Mouse (Mus musculus) CD4-positive, CD25-positive, alpha-beta regulatory T cell, adult 4 months (primary cell): ENCODE results near the gene Ascc2. TPM values are rescaled to one million over a fixed set of nuclear protein-coding genes. Genes with fewer than 3 reads are reported as not detected.

ENCODE experiments used
- ATAC-seq: one replicate; pipeline ENCODE4 v1.8.0; 2017
- polyA plus RNA-seq, 2 experiments: library from polyadenylated mRNA; unstranded; fragments of 100-300 nt; shearing (Covaris generic); gene quantifications; one replicate each; pipeline ENCODE4 v1.2.1; 2017

Gene Ascc2
- polyA plus RNA-seq, result 10 to 100 TPM; 30.6 to 51.0 TPM

DNA sequence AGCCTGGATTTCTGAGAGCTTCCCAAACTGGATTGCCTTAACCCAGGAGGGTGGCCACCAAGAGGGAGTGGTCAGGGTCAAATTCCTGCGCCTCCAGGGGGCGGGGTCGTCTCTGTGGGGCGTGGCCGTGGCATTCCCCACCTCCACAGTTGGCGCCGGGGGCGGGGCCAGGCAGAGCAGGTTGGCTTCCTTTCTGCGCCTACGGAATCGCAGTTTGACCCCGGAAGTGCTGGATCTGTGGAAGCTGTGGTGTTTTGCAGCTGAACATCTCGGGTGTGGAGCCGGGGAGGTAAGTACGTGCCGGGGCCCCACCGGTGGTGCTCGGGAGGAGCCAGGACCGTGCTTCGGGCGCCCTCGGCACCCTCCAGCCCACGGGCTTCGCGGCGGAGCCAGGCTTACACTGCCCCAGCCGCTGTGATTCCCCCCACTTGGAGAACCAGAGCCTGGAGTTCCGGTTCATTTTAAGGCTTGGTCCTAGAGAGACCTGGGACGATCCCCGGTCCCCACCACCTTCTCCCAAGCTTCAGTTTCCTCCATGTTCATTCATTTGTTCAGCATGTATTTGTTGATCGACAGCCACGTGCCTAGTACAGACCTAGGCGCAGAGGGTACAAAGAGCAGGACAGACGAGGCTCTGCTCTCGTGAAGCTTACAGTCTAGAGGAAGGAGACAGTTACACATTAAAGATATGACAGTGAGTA, at the start of gene Ascc2:
Gene Ascc2 (plus strand): TSS at position 214 of the 701 bp plus-strand sequence.
- peak; percentile 97 for ATAC-seq

DNA sequence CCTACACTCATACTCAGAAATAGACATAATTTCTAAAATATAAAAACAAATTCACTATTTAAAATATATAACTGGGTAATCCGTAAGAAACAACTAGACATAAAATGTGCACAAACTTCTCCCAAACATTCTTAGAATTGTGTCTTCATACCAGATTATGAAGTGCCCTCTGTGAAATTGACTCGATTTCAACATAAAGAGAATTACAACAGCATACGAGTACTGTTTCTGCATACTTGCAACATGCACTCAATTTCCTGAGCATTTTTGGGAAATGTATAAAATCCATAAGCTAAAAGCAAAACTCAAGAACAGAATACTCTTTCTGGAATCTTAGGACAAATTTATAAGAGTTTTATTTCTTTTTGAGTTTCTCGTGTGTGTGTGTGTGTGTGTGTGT, 45.7 kb upstream of the Ascc2 start:
- no peak for ATAC-seq

DNA sequence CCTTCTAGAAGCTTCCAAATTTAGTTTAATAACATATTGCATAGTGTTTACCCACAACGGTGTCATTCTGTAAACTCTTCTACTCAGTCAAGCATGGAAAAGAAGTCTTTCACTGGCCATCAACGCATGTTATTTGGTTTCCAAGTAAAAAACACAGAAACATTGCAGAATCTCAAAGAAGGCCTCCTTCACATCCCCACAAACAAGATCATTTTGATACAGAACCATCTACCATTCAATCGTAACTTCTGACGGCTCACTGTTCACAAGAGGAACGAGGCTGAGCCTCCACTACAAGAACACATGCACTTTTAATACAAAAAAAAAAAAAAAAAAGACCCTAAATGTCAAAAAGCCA, 44.1 kb upstream of the Ascc2 start:
- no peak for ATAC-seq

DNA sequence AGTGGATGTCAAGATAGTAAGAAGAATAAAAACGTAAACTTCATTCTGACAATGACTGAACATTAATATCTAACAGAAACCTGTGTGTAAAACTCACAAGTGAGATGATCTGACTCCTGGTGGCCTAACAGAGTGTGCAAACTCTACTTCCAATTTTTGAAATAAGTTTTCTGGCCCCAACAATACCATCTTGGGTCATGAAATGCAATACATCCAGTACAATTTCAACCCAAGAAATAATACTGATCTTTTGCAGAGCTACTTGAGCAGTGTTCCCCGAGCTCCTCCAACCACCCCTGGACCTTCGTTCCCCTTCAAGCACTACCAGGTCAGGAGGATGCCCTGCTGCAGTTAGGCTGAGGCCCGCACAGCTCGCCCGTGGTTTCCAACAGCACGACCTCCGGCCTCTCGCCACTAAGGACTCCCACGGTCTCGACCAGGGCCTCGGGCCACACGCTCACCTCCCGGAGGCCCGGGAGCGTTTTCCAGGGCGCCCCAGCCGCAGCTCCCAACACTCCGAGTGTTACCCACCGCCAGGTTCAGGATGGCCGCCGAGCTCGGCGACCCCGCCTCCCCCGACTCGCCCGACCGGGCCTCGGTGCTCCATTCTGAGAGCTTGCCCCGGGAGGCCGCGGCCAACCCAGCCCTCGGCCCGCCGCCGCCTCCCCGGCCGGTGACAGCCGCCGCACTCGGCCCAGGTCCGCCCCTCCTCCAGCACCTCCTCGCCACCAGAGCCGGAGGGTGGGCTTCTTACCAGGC, 43.5 kb upstream of the Ascc2 start:
- ATAC-seq, result peak; percentile 35

DNA sequence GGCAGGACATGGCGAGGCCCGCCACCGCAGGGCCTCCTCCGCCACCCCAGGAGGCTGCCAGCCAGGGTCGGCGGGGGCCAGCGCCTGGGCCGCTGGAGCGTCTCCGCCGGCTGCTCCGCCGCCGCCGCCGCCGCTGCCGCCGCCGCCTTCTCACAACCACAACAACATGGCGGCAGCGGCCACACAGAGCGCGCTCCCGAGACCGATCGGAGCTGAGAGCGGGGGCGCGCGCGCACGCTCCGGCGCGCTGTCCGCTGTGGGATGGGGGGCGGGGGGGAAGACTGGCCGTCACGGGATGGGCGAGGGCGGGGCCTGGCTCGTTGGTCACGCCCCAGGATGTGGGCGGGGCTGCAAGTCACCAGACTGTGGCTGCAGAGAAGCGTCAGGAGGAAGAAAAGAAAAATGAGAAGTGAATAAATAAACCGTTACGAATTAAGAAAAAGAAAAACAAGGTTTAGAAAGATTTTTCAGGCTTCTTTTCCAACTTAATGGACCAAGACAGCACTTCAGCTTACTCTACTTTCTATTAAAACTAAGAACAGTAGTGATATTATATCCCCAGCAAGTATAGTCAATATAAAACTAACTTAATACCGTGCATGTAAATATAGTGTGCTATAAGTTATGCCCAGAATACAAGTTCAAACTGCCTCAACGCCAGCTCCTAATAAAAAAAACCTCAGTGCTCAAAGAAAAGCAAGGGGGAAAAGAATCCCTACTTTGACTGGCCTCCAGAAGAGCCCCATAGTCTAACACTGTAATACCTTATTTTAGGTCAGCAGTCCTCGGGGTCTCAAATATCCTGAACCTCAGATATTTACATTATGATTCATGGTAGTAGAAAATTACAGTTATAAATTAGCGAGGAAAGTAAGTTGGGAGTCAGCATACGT, 42.7 kb upstream of the Ascc2 start, which contains the start of gene Mtmr3:
Gene Mtmr3 (minus strand): TSS at position 256 of the 893 bp plus-strand sequence.
- peak; percentile 86 for ATAC-seq

DNA sequence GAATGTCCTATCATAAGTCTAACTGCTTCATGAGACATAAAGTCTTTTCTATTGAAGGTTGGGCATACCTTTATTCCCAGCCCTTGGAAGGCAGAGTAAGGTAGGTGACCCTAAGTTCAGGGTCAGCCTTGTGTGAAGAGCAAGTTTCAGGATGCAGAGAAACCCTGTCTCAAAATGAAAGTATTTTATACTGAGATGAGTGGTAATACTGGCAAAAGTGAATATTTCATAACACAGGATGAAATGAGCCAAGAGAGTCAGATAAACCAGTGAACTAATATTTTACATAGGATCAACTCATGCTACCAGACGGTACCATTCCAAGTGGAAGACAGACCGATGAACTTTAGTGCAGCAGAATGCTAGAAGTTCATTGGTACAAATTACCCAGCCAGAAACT, 39.1 kb upstream of the Ascc2 start:
- no peak for ATAC-seq

DNA sequence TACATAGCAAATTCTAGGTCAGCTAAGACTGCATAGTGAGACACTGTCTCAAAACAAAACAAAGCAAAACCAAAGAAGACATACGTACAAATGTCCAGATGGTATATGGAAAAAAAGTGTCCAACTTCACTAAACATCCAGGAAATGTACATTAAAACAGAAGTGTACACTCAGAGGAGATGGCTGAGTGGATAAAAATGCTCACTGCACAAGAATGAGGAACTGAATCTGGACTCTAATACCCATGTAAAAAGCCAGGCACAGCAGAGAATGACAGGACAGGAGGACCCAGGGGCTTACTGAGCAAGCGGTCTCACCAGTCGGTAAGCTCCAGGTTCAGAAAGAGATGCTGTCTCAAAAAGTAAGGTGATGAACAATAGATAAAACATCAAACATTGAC, 37.6 kb upstream of the Ascc2 start:
- no peak for ATAC-seq

DNA sequence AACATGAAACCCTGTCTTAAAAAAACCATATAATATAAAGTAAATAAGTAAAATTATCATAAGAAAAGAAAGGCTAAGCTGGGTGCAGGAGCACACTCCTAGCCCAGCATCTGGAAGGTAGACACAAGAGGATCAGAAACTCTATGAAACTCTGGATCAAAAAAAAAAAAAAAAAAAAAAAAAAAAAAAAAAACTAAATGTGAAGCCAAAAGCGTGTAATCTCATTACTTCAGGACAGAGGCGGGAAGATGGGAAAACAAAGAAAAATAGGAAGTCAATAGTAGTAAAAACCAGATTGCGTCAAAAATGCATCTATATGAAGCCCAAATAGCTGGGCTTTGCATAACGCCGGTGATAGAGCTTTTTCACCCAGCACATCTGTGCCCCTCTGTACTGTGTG, 35.7 kb upstream of the Ascc2 start:
- no peak for ATAC-seq

DNA sequence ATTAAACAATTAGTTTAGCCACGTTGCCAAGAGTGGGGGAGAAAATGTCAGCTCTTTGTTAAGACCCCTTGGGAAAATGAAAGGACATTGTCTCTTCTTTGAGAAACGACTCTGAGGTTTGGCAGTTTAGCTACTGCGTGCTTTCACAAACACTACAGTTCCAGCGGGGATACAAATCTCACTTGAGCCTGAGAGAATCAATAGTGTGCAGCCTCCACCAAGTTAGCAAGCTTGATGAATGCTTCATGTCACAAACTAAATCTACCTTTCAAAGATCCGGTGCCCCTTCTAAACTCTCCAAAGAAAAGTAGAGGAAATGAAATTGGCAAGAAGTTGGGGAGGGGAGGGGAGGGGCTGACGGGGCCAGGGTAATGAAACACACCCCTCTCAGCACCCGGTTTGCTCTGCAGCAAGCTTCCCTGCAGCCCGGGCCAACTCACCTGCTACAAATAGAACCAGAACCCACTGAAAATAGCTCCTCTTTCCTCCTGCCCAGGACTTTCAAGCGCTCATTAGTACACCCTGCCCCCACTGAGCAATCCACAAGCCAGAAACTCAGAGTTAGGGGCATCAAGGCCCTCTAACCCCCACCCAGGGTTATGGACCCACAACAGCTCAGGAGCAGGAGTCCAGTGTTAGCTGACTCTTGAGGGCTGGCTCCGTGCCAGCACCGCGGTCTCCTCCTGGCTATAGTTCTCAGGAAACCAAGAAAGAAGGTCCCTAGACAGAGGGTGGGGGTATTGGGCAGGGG, 34.7 kb upstream of the Ascc2 start:
- ATAC-seq, result no peak

DNA sequence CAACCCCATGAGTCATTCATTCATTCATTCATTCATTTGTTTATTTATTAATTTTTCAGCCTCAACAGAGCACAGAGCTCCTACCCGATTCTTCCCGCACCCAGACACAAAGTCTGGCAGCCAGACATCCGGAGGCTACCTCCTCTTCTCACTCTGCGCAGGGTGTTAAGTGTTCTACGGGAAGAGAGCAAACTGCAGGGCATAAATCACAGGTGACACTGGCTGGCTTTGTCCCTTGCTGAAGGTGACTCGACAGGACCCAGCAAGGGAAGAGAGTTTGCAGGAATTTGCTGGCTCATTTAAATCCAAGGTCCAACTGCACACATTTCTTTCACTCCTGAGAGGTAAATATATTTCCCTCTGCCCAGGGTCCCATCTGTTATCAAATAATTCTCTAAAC, 33.1 kb upstream of the Ascc2 start:
- no peak for ATAC-seq

DNA sequence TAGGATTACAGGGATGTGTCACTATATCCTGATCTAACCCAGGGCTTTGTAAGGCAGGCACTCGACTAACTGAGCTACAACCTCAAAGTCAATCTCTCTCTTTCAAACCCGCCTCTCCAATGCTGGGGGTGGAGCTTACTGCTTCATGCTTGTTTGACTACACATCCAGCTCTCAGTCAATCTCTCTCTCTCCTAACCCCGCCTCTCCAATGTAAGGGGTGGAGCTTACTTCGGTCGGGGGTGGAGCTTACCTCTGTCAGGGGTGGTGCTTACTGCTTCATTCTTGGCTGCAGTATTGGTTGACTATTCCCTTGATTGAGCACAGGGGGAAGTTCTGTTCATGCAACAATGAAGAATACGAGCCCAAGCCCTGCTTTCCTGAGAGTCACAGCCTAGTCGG, 32.1 kb upstream of the Ascc2 start:
- no peak for ATAC-seq

DNA sequence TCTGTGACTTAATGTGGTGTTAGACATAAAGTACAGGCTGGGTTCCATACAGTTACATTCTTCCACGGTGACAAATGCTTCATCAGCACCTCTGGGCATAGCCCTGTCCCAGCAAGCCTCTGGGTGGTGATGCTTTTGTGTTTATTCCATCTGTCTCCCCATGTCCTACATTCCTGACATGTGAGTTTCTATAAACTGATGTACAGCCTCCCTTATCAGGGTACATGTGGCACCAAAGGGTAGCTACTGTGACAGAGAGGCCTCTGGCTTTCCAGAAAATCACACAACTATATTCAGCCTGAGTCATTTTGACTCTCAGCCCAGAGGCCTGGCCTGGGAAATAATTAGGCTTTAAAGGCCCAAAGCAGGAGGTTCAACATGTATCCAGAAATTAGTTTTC, 31.0 kb upstream of the Ascc2 start:
- ATAC-seq, result no peak

DNA sequence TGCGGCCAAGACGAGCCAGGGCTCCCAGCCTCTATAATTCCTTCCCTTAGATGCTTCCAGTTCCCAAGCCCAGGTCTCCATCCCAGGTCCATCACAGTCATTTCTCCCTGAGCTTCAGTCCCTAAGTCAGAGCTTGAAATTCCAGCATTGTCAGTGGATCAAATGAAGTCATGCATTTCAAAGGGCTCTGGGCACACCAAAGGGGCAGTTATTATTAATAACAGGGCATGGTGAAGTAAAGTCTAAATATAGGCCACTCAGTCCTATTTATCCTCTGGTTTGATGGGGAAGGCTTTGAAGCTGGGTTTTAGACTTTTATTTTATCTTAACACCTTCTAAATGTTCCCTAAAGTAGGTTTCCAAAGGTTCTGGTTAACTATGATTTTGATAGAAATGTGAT, 25.6 kb upstream of the Ascc2 start:
- ATAC-seq, result no peak

DNA sequence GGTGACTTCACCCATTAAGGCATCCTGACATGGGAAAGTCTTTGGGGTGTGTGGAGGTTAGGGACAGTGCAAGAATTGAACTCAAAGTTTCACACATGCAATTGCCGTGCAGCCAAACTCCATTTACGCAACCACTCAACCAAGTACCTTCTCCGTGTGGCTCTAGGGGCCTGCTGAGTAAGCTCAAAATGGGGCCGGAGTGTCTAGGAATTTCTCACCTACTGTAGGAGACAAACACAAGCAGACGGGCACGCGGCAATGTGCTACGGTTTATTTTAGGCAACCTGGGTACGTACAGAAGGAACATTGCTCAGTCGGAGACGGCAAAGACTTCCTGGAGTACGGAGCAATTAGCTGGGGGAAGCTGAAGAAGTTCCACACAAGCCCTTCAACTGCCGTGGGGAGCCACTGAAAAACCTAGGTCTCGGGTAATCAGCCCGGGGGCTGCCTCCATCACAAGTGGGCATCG, 17.5 kb upstream of the Ascc2 start, which contains the start of gene Gm11032:
Gene Gm11032 (plus strand): TSS at position 51 of the 469 bp plus-strand sequence.
- no peak for ATAC-seq

DNA sequence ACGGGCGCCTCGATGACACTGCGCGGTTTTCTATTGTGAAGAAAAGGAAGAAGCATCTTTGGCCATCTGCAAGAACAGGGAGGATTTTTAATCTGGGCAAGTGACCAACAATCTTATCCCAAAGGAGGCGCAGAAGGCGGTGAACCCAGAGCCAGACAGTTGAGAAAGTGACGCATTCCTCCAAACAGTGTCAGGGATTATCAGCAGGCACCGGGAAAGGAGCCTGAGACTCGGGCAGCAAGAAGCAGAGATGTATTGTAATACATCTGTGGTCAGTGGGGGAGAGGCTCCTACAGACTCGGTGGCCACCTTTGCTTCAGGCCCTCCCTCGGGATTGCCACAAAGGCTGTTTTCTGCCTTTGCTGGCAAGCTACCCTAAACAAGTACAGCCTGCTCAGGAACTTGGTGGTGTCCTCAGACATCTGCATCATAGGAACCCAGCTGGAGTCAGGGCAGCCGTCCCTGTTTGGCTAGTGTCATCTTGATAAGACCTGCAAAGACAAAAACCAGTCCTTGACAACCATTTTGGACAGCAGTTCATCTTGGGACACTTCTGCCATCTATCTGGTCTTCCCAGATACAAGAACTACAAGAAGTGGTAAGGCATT, 16.9 kb upstream of the Ascc2 start:
- no peak for ATAC-seq

DNA sequence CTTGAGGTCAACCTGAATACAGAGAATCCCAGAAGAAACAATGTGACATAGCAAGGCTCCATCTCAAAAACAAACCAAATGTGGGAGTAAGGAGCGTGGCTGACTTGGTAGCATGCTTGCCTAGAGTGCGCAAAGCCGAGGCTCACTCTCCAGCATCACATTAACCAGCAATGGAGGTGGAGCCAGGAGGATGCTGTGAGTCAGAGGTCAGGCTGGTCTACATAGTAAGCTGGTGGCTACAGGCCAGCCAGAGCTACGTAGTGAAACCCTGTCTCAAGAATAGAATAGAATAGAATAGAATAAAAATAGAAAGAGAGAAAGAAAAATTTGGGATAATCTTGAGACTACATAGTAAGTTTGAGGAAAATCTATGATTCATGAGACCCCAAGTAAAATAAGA, 15.7 kb upstream of the Ascc2 start:
- no peak for ATAC-seq

DNA sequence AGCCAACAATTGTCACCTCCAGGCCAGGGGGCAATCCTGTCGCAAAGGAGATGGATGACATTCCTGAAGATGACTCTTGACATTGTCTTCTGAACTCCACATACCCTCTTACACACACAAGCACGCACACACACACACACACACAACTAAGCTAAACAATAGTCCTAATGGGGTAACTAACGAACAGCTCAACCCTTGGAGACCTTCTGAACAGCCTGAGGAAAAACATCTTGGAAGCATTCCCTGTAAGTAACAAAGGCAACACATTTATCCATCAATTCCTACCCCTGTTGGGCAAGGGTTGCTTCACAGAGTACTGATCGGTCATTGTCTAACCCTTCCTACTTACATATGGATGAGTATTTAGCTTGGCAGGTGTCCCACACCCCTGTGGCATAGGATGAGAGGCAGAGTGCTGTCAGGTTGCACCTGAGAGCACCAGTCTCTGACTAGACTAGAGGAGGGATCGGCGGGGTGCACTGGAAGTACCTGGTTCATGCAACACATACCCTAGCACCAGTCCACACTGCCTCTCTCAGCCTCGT, 15.0 kb upstream of the Ascc2 start:
- no peak for ATAC-seq

DNA sequence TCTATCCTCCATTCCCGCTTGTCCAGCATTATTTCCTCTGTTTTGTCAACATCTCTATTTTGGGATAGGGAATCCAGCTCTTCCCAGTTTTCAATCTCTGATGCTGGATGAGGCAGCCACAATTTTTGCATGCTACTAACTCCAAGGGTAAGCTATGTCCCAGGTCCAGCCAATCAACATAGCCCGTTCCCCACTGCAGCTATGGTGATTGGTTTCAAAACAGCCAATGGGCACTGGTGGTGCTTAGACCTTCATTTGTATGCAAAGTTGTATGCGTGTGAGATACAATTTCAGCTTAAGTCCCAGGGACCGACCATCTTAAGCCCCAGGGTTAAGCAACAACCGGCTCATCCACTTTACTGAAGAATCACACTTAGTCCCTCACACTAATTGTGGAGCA, 14.6 kb upstream of the Ascc2 start:
- ATAC-seq, result no peak

DNA sequence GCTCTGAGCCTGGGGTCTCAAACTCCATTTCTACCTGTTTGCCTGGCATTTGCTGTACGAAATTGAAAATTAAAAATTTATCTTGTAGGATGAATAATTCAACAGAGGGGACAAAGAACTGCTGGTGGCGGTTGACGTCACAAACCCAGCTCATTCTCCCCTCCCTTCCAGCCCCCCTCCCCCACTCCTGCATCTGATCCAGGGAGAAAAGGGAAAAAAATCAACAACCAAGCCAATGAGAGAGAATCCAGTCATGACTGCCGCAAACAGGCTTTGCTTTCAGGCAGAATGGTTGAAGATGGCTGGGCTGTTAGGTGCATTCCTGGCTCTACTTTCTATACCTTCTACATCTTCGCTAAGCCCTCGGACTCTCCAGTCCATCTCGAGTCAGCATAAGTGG, 11.6 kb upstream of the Ascc2 start:
- ATAC-seq, result no peak

DNA sequence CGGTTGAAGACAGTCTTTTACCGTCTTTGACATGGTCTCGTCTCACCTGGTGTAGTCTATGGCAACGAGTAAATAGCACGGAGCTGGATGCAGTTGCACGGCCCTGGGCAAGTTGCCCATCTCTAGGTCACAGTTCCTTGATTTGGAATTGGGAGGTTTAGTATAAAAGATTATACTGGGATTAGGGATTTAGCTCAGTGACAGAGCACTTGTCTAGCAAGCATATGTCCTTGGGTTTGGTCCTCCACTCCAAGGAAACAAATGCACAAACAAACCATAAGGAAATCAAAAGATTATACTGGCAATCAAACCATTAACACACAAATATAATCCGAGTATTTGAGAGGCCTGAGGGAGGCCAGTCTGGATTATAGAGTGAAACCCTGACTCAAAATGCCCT, 9.9 kb upstream of the Ascc2 start:
- ATAC-seq, result no peak

DNA sequence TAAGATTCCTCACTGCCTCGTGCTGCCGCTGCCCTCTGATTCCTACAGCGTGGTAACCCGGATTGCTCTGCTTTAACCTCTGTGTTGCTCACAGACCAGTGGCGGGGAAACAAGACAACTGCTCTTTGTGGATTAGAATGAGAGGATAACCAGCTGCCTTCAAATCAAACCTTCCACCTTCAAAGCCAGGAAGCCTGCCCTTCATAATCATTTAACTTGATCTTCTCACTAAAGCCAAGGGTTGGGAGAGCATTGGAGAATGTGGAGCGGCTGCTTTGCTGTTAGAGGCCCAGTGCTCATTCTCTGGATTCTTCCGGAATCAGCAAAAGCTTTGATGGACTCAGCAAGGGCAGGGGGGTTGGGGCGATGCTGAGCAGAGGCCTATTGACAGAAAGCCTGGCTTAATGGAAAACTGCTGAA, 7.7 kb upstream of the Ascc2 start:
- ATAC-seq, result no peak

DNA sequence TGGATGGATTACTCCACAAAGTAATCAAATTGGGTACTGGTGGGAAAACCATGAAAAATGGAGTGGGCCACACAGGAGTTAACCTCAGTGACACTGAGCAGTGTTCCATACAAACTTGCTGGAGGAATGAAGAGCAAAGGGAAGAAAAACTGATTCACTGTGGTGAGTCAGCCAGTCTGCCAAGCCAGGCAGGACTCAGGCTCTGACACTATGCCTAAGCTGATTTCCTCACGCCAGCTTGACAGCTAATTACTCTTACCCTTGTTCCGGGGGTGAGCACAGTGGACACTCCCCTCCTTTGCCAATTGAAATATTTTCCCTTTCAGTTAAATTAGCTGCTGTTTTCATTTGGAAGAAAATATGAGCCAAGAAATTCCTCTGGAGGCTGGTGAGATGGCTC, 4.1 kb upstream of the Ascc2 start:
- ATAC-seq, result no peak
